Mouse (Mus musculus) hindbrain, postnatal 0 days (tissue): ENCODE data around the gene Cdc6. TPM values are rescaled to one million over a fixed set of nuclear protein-coding genes. Genes with fewer than 3 reads are reported as not detected.

Experiments
- ATAC-seq: fragments of 200-750 bp; cut with Nextera tagmentation; 2 replicates; pipeline ENCODE4 v1.8.0; 2017; ENCODE audit warnings: mild to moderate bottlenecking, moderate TSS enrichment, moderate library complexity
- DNase-seq: peaks from one replicate; pipeline ENCODE4 v3.0.0-alpha.2; 2015; ENCODE audit warnings: low spot score
- H3K27ac ChIP-seq: fragments of 300-500 bp; sonication (generic); 2 replicates; pipeline ENCODE4 v1.5.1; 2014; ENCODE audit warnings: mild to moderate bottlenecking
- H3K27me3 ChIP-seq: fragments of 300-500 bp; sonication (generic); 2 replicates; pipeline ENCODE4 v1.6.1; 2014; ENCODE audit warnings: low read length, mixed read lengths; ENCODE audit not compliant: insufficient read depth
- H3K36me3 ChIP-seq: fragments of 300-500 bp; sonication (generic); 2 replicates; pipeline ENCODE4 v1.6.1; 2014; ENCODE audit warnings: low read length, mixed read lengths; ENCODE audit not compliant: insufficient read depth
- H3K4me1 ChIP-seq: fragments of 300-500 bp; sonication (generic); 2 replicates; pipeline ENCODE4 v1.6.1; 2014; ENCODE audit warnings: antibody characterized with exemption, low read length, mixed read lengths; ENCODE audit not compliant: insufficient read depth
- H3K4me2 ChIP-seq: fragments of 300-500 bp; sonication (generic); 2 replicates; pipeline ENCODE4 v1.6.1; 2014; ENCODE audit warnings: low read depth, mild to moderate bottlenecking, low read length, moderate library complexity, mixed read lengths
- H3K4me3 ChIP-seq: fragments of 300-500 bp; sonication (generic); 2 replicates; pipeline ENCODE4 v1.5.1; 2014; ENCODE audit warnings: low read length
- H3K9ac ChIP-seq: fragments of 300-500 bp; sonication (generic); replicated peaks from 2 replicates; pipeline ENCODE4 v1.6.1; 2014; ENCODE audit warnings: mild to moderate bottlenecking, low read length, moderate library complexity, mixed read lengths
- H3K9me3 ChIP-seq: fragments of 300-500 bp; sonication (generic); 2 replicates; pipeline ENCODE4 v1.6.1; 2016; ENCODE audit warnings: low read length, mixed read lengths
- CTCF ChIP-seq: IDR thresholded peaks from 2 replicates; pipeline ENCODE4 v1.5.1; 2016; ENCODE audit warnings: antibody characterized with exemption, control low read depth, low read depth
- WGBS: fragments of 180-500 bp; shearing (Covaris S2); extraction: QIAGEN DNeasy Blood & Tissue Kit; methylation state at CpG from one replicate; pipeline ENCODE4 v1.1.7; 2014; 5-methylcytosine and 5-hydroxymethylcytosine counted together
- polyA plus RNA-seq: library from polyadenylated mRNA; unstranded; fragments of >200 nt; fragmentation: Nextera tagmentation; extraction: Ambion mirVana; gene quantifications from 2 replicates; pipeline ENCODE4 v1.2.1, GENCODE M21; 2015
- total RNA-seq: library from RNA; depleted of rRNA; stranded (reverse); fragments of >200 nt; gene quantifications from 2 replicates; pipeline ENCODE4 v1.2.3, GENCODE M21; 2014

Cdc6 gene
- total and polyA plus RNA-seq, 2 experiments from 2014 or later, result 2.5 to 3.0 TPM

GRCm38 (mm10) chr11:98949242-98949957 is 41.8 kb downstream of the Cdc6 start:
- no peaks in the 10 kb centered on the region for H3K36me3 ChIP-seq
- no peaks in the 10 kb centered on the region for H3K27me3 ChIP-seq
- no peak overlapping the region for H3K4me3 ChIP-seq
- H3K9me3 ChIP-seq, result no peaks in the 10 kb centered on the region
- WGBS, result 72% methylated on average over 12 of the region's 12 CpGs
- peaks cover 14% of the 10 kb centered on the region; the same call in 1 of the 2 replicates for H3K4me1 ChIP-seq
- no peak overlapping the region for H3K27ac ChIP-seq
- no peak for ATAC-seq
- no peak for TF ChIP-seq CTCF
- DNase-seq, result no peak
- no peak overlapping the region for H3K9ac ChIP-seq
- no peak overlapping the region for H3K4me2 ChIP-seq

DNA sequence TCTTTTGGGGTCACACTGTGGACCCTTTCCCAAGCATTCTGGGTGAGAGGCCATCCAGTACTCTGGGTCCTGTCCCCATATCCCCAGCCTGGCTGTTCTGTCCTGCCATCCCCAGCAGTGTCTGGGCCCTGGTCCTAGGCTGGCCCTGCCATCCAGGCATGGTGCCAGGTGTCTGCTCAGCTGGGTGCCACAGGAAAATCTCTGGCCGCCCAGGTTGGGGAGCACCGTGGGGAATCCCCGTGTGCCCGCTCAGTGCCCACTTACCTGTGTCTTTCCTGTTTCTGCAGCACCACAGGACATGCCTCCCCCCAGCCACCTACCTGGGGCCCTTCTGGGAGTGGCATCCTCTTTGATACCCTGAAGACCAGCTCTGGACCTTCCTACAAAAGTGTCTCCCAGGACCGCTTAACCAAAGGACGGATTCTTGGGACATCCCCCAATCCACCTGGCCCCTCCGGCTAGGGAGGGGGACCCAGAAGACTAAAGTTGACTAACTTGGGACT is 42.4 kb downstream of the Cdc6 start:
- Histone ChIP-seq H3K4me3 (no peak overlapping the region), H3K36me3 (no peaks in the 10 kb centered on the region), H3K27ac (no peak overlapping the region), H3K9me3 (no peaks in the 10 kb centered on the region), H3K4me2 (no peak overlapping the region), H3K27me3 (no peaks in the 10 kb centered on the region), H3K4me1 (peaks cover 20% of the 10 kb centered on the region), H3K9ac (no peak overlapping the region)
- WGBS, result 62% methylated on average over 7 of the region's 7 CpGs
- no peak for TF ChIP-seq CTCF
- DNase-seq (no peak), ATAC-seq (no peak)

GRCm38 (mm10) chr11:98950484-98950883 is 42.9 kb downstream of the Cdc6 start:
- DNase-seq, result no peak
- Histone ChIP-seq H3K4me1 (peaks cover 22% of the 10 kb centered on the region), H3K9ac (no peak overlapping the region)

GRCm38 (mm10) chr11:98951026-98951906 is 43.7 kb downstream of the Cdc6 start:
- H3K4me2 ChIP-seq, result peak overlapping the region; percentile 34
- ATAC-seq, result peak; percentile 89
- 39% methylated on average over 15 of the region's 16 CpGs for WGBS
- TF ChIP-seq CTCF, result no peak
- H3K27ac ChIP-seq, result peak overlapping the region; percentile 80
- no peaks in the 10 kb centered on the region for H3K27me3 ChIP-seq
- H3K4me1 ChIP-seq, result peaks cover 22% of the 10 kb centered on the region
- H3K4me3 ChIP-seq, result no peak overlapping the region
- H3K9ac ChIP-seq, result no peak overlapping the region
- H3K36me3 ChIP-seq, result no peaks in the 10 kb centered on the region
- DNase-seq, result peak; percentile 92
- no peaks in the 10 kb centered on the region for H3K9me3 ChIP-seq

More at GRCm38 (mm10) chr11:98950484-98950883, 42.9 kb downstream of the Cdc6 start:
- H3K36me3 ChIP-seq, result no peaks in the 10 kb centered on the region
- H3K27me3 ChIP-seq, result no peaks in the 10 kb centered on the region
- TF ChIP-seq CTCF, result no peak
- H3K9me3 ChIP-seq, result no peaks in the 10 kb centered on the region
- WGBS, result 76% methylated on average over 9 of the region's 9 CpGs
- H3K27ac ChIP-seq, result peak overlapping the region; percentile 80; the same call in 1 of the 2 replicates
- no peak overlapping the region for H3K4me3 ChIP-seq
- no peak for ATAC-seq
- H3K4me2 ChIP-seq, result no peak overlapping the region

DNA sequence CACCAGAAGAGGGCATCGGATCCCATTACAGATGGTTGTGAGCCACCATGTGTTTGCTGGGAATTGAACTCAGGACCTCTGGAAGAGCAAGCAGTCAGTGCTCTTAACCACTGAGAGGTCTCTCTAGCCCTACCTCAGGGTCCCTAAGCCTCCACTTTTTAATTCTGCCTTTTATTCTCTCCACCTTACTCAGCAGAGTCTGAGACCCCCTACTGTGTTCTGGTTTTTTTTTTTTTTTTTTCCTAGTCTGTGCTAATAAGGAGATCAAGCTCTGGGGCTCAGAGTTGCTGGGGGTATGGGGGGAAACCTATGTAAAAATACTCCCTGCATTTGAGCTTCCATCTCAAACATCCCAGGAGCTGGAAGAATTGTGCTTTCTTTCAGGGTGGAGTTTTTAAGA is 44.5 kb downstream of the Cdc6 start:
- H3K4me2 ChIP-seq, result no peak overlapping the region
- H3K4me3 ChIP-seq, result no peak overlapping the region
- no peak for ATAC-seq
- TF ChIP-seq CTCF, result 0 out of 2 replicates have a peak, but pooled peaks have one; percentile 7
- no peak overlapping the region for H3K27ac ChIP-seq
- H3K36me3 ChIP-seq, result no peaks in the 10 kb centered on the region
- H3K4me1 ChIP-seq, result peaks cover 22% of the 10 kb centered on the region
- no peaks in the 10 kb centered on the region for H3K27me3 ChIP-seq
- WGBS, result 71% methylated on average over 1 of the region's 1 CpGs
- no peak overlapping the region for H3K9ac ChIP-seq
- H3K9me3 ChIP-seq, result no peaks in the 10 kb centered on the region
- no peak for DNase-seq

GRCm38 (mm10) chr11:98952736-98953135 is 45.1 kb downstream of the Cdc6 start:
- no peaks in the 10 kb centered on the region for H3K9me3 ChIP-seq

More at GRCm38 (mm10) chr11:98952736-98953135, 45.1 kb downstream of the Cdc6 start:
- no peak overlapping the region for H3K4me3 ChIP-seq
- no peak overlapping the region for H3K4me2 ChIP-seq
- peaks cover 22% of the 10 kb centered on the region for H3K4me1 ChIP-seq
- TF ChIP-seq CTCF, result no peak
- whole genome bisulfite sequencing, result 67% methylated on average over 2 of the region's 2 CpGs
- no peak overlapping the region for H3K9ac ChIP-seq
- H3K27ac ChIP-seq, result no peak overlapping the region
- ATAC-seq, result no peak
- no peaks in the 10 kb centered on the region for H3K27me3 ChIP-seq
- no peak for DNase-seq
- no peaks in the 10 kb centered on the region for H3K36me3 ChIP-seq
